Mouse (Mus musculus): ENCODE measurements at regions not wholly inside any gene's neighbourhood (a gene's known extent, or its start where the extent isn't known, plus 50 kb on each side); places are given as distances from the start of the nearest gene placed in this dataset.

GRCm38 (mm10) chr10:66102103-66102502, 993.8 kb upstream of the Jmjd1c start:
- no peaks in the 10 kb centered on the region for H3K36me3 ChIP-seq (replicated peaks)
- no peak overlapping the region for H3K9ac ChIP-seq
- H3K27me3 ChIP-seq = no peaks in the 10 kb centered on the region
- H3K4me2 ChIP-seq = no peak overlapping the region
- H3K4me1 ChIP-seq = no peaks in the 10 kb centered on the region
- no peaks in the 10 kb centered on the region for H3K9me3 ChIP-seq
- ATAC-seq (ENCODE audit: low FRiP score) = no peak
- no peak overlapping the region for H3K4me3 ChIP-seq (replicated peaks)
- H3K27ac ChIP-seq = no peak overlapping the region
- 90% methylated on average over 2 of the region's 2 CpGs for WGBS

DNA sequence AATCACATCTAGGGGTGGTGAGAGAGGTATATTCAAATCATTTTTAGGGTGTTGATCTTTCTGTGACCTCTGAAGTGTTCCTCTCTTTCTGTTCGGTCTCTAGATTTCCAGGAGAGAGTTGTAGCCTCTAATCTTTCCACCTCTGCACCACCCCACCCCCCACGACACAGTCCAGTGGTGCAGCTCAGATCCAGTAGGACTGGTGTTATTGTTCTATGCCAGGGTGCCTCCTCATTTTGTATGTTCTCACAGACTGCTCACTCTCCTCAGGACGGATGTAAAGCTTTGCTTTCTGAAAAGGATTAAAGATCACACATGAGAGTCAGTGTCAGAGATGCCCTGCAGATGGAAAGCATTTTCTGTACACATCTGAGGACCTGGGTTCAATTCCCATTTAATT, 964.6 kb upstream of the Jmjd1c start:
- Histone ChIP-seq H3K9me3 (no peaks in the 10 kb centered on the region), H3K36me3 (replicated peaks) (no peaks in the 10 kb centered on the region), H3K27ac (no peak overlapping the region), H3K27me3 (no peaks in the 10 kb centered on the region), H3K9ac (no peak overlapping the region), H3K4me3 (replicated peaks) (no peak overlapping the region), H3K4me1 (no peaks in the 10 kb centered on the region), H3K4me2 (no peak overlapping the region)
- WGBS = 60% methylated on average over 3 of the region's 3 CpGs
- no peak for ATAC-seq (ENCODE audit: low FRiP score)

DNA sequence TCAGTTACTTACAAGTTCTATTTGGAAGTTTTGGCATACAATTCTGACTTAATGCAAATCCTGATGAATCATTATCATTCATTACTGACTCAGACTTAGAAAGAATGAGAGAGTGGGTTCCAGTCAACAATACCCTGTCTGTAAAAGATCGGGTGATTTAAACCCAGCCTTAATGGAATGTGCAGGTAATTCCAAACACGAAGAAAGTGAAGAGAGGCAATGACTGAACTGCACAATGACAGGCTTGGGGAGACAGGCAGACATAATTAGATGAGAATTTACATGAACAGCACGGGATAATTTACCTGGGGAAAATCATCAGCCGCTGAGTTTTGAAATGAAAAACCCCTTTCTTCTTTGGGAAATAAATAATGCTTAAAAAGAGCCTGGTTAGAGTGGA, 963.9 kb upstream of the Jmjd1c start:
- H3K27me3 ChIP-seq = no peaks in the 10 kb centered on the region
- no peak for ATAC-seq (ENCODE audit: low FRiP score)
- 60% methylated on average over 4 of the region's 4 CpGs for WGBS
- no peak overlapping the region for H3K4me3 ChIP-seq (replicated peaks)
- H3K4me2 ChIP-seq = no peak overlapping the region
- H3K27ac ChIP-seq = no peak overlapping the region
- no peaks in the 10 kb centered on the region for H3K36me3 ChIP-seq (replicated peaks)
- H3K9me3 ChIP-seq = no peaks in the 10 kb centered on the region
- no peak overlapping the region for H3K9ac ChIP-seq
- H3K4me1 ChIP-seq = no peaks in the 10 kb centered on the region

DNA sequence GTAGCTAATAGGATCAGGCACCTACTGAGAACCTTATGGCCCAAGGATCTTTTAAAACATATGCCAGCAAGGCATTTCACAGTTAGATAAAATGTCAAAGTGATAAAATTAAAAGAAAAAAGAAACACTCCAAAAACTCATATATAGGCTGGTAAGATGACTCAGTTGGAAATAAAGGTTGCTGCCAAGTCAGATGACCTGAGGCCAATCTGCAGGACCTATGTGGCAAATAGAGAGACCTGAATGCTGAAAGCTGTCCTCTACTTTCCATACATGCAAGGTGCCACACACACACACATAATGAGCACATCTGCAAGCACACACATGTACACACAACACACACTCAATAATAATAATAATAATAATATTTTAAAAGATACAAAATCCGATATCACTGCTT, 953.5 kb upstream of the Jmjd1c start:
- H3K4me3 ChIP-seq (replicated peaks) = no peak overlapping the region
- ATAC-seq (ENCODE audit: low FRiP score) = no peak; the same call in 1 of the 2 replicates
- 80% methylated on average over 1 of the region's 1 CpGs for WGBS
- no peaks in the 10 kb centered on the region for H3K27me3 ChIP-seq
- no peaks in the 10 kb centered on the region for H3K4me1 ChIP-seq
- no peak overlapping the region for H3K27ac ChIP-seq
- no peak overlapping the region for H3K9ac ChIP-seq
- H3K9me3 ChIP-seq = no peaks in the 10 kb centered on the region
- H3K4me2 ChIP-seq = no peak overlapping the region
- no peaks in the 10 kb centered on the region for H3K36me3 ChIP-seq (replicated peaks)

DNA sequence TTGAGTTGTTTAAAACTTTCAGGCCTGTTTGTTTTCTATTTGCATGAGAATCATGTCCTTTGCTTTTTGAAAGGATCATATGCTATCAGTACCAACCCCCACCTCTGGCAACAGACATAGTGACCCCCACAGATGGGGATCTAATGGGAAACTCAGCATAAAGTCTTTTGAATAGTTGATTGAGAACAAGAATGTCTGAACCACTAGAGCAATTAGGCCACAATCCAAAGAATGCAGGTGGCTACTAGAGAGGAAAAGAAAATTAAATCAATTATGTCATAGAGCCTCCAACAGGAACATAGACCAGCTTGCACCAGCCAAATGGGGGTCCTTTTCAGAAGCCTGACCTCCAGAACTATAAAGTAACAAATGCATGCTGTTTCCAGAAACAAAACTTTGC, 953.0 kb upstream of the Jmjd1c start:
- Histone ChIP-seq H3K4me2 (no peak overlapping the region), H3K9me3 (no peaks in the 10 kb centered on the region), H3K36me3 (replicated peaks) (no peaks in the 10 kb centered on the region), H3K27ac (no peak overlapping the region), H3K4me3 (replicated peaks) (no peak overlapping the region), H3K27me3 (no peaks in the 10 kb centered on the region), H3K4me1 (no peaks in the 10 kb centered on the region), H3K9ac (no peak overlapping the region)
- ATAC-seq (ENCODE audit: low FRiP score) = peak; percentile 60; the same call in 1 of the 2 replicates

DNA sequence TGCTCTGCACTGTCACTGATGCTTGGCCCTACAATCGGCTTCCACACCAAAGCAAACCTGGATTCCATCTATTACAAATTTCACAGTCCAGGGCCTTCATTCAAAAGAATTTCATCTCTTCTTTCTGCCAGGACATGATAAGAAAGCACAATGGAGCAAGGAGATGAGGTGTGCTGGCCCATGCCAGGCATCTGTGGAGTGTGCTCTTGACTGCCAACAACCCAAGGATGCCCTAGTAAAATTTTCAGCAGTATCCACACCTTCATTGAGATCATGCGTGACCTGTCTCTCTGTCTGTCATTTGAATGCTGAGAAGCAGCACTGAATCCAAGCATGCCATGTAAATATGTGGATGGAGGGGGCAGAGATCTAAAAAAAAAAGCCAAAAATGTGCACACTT, 945.0 kb upstream of the Jmjd1c start:
- ATAC-seq (ENCODE audit: low FRiP score) = no peak
- no peak overlapping the region for H3K4me3 ChIP-seq (replicated peaks)
- 88% methylated on average over 2 of the region's 2 CpGs for WGBS
- no peaks in the 10 kb centered on the region for H3K36me3 ChIP-seq (replicated peaks)
- no peak overlapping the region for H3K9ac ChIP-seq
- no peak overlapping the region for H3K27ac ChIP-seq
- H3K27me3 ChIP-seq = no peaks in the 10 kb centered on the region
- H3K4me1 ChIP-seq = no peaks in the 10 kb centered on the region
- no peaks in the 10 kb centered on the region for H3K9me3 ChIP-seq
- H3K4me2 ChIP-seq = no peak overlapping the region

- ATAC-seq (ENCODE audit: low FRiP score) = no peak
- Histone ChIP-seq H3K4me1 (no peaks in the 10 kb centered on the region), H3K27me3 (no peaks in the 10 kb centered on the region), H3K4me2 (no peak overlapping the region), H3K9me3 (no peaks in the 10 kb centered on the region), H3K4me3 (replicated peaks) (no peak overlapping the region), H3K9ac (no peak overlapping the region), H3K27ac (no peak overlapping the region), H3K36me3 (replicated peaks) (no peaks in the 10 kb centered on the region)
- 89% methylated on average over 4 of the region's 4 CpGs for WGBS
Measured at GRCm38 (mm10) chr10:66152777-66153176, 943.1 kb upstream of the Jmjd1c start.

DNA sequence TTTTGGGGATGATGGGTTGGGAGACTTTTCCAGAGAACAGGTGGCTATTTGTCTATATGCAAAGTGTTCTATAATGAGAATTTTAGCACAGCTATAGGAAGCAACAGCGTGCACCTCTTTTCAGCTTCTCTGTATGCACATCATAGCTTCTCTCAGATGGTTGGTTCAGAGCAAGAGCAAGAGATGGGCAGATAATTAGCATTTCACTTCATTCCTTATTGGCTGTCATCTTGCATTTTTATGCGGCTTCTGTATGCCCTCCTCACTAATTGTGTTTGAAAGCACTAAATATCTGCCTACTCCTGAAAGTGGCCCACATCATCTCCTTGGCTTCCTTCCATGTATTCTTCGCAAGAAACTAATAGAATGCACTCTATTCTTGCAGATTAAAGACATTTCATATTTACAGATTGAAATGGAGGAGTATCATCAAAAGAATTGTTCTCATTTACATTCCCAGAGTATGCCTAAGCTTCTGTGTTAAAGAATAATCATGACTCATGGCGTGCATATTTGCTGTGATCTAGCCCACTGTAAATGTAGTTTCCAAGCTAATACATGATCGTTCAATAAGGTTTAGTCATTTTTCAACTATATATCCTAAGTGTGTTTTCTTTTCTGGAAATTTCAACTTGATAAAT, 934.9 kb upstream of the Jmjd1c start:
- 83% methylated on average over 5 of the region's 5 CpGs for WGBS
- H3K9me3 ChIP-seq = no peaks in the 10 kb centered on the region
- no peaks in the 10 kb centered on the region for H3K36me3 ChIP-seq (replicated peaks)

DNA sequence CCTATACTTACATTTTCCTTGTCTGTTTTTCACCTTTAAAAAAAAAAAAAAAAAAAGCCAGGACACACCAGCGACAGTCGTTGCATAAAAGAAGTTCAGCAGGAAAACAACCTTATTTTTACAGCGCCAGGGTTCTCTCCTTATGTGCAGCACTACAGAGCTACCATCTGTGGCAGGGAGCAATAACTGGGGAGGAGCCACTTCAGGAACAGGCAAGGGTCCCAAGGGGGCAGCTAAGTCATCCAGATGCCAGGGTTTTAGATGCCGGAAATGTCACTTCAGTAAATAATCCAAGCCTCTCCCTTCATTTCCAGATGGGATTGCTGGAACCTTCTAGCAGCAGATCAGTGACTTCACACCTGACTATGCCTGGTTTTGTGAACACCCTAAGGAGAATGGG, 923.1 kb upstream of the Jmjd1c start:
- ATAC-seq (ENCODE audit: low FRiP score) = no peak
- no peak overlapping the region for H3K4me2 ChIP-seq
- H3K36me3 ChIP-seq (replicated peaks) = no peaks in the 10 kb centered on the region
- H3K27me3 ChIP-seq = no peaks in the 10 kb centered on the region
- H3K4me1 ChIP-seq = no peaks in the 10 kb centered on the region; the same call in 1 of the 2 replicates
- no peaks in the 10 kb centered on the region for H3K9me3 ChIP-seq
- WGBS = 87% methylated on average over 4 of the region's 4 CpGs
- no peak overlapping the region for H3K27ac ChIP-seq
- no peak overlapping the region for H3K9ac ChIP-seq
- no peak overlapping the region for H3K4me3 ChIP-seq (replicated peaks)

More for the DNA sequence above, 934.9 kb upstream of the Jmjd1c start:
- no peak for ATAC-seq (ENCODE audit: low FRiP score)
- no peak overlapping the region for H3K4me3 ChIP-seq (replicated peaks)
- no peak overlapping the region for H3K27ac ChIP-seq
- no peak overlapping the region for H3K4me2 ChIP-seq
- no peak overlapping the region for H3K9ac ChIP-seq
- H3K4me1 ChIP-seq = no peaks in the 10 kb centered on the region
- no peaks in the 10 kb centered on the region for H3K27me3 ChIP-seq

GRCm38 (mm10) chr10:66177318-66177717, 918.6 kb upstream of the Jmjd1c start:
- Histone ChIP-seq H3K4me3 (replicated peaks) (no peak overlapping the region), H3K36me3 (replicated peaks) (no peaks in the 10 kb centered on the region), H3K27me3 (no peaks in the 10 kb centered on the region), H3K27ac (no peak overlapping the region), H3K4me1 (no peaks in the 10 kb centered on the region; the same call in 1 of the 2 replicates), H3K9me3 (no peaks in the 10 kb centered on the region), H3K9ac (no peak overlapping the region), H3K4me2 (no peak overlapping the region)
- peak; percentile 53; the same call in 1 of the 2 replicates for ATAC-seq (ENCODE audit: low FRiP score)
- 39% methylated on average over 3 of the region's 3 CpGs for WGBS

DNA sequence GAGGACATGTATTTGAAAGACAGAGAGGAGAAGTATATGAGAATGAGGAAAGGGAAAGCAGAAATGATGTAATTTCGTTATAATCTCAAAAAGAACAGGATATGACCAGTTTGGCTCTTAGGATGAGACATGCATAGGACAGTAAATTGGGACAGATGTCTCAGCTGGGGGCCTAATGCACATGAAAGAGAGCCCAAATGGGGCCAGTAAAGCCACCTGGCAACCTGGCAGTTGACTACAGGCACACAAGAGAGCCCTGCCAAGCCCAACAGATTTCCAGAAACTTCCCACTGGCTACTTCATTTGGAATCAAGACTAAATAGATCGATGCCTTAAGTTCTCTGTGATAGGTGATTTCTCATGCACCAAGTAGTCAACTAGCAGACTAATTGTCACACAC, 914.7 kb upstream of the Jmjd1c start:
- no peaks in the 10 kb centered on the region for H3K36me3 ChIP-seq (replicated peaks)
- no peak for ATAC-seq (ENCODE audit: low FRiP score)
- H3K27ac ChIP-seq = no peak overlapping the region
- no peak overlapping the region for H3K9ac ChIP-seq
- 75% methylated on average over 2 of the region's 2 CpGs for WGBS
- no peak overlapping the region for H3K4me3 ChIP-seq (replicated peaks)
- no peak overlapping the region for H3K4me2 ChIP-seq
- no peaks in the 10 kb centered on the region for H3K9me3 ChIP-seq
- no peaks in the 10 kb centered on the region for H3K27me3 ChIP-seq
- no peaks in the 10 kb centered on the region; the same call in 1 of the 2 replicates for H3K4me1 ChIP-seq

GRCm38 (mm10) chr10:66183069-66183468, 912.9 kb upstream of the Jmjd1c start:
- Histone ChIP-seq H3K9me3 (no peaks in the 10 kb centered on the region), H3K4me3 (replicated peaks) (no peak overlapping the region), H3K9ac (no peak overlapping the region), H3K4me1 (no peaks in the 10 kb centered on the region), H3K27ac (no peak overlapping the region), H3K4me2 (no peak overlapping the region), H3K27me3 (no peaks in the 10 kb centered on the region), H3K36me3 (replicated peaks) (no peaks in the 10 kb centered on the region)
- 85% methylated on average over 2 of the region's 2 CpGs for WGBS
- no peak for ATAC-seq (ENCODE audit: low FRiP score)

- 70% methylated on average over 1 of the region's 1 CpGs for WGBS
Measured at GRCm38 (mm10) chr10:66187038-66187437, 908.9 kb upstream of the Jmjd1c start.

More at GRCm38 (mm10) chr10:66187038-66187437, 908.9 kb upstream of the Jmjd1c start:
- no peak overlapping the region for H3K4me3 ChIP-seq (replicated peaks)
- no peaks in the 10 kb centered on the region for H3K36me3 ChIP-seq (replicated peaks)
- H3K9ac ChIP-seq = no peak overlapping the region
- no peaks in the 10 kb centered on the region for H3K9me3 ChIP-seq
- no peaks in the 10 kb centered on the region for H3K4me1 ChIP-seq
- ATAC-seq (ENCODE audit: low FRiP score) = no peak
- H3K4me2 ChIP-seq = no peak overlapping the region
- no peak overlapping the region for H3K27ac ChIP-seq
- H3K27me3 ChIP-seq = no peaks in the 10 kb centered on the region

Measured in forebrain, embryonic 12.5 days (tissue).